Mouse (Mus musculus) heart, adult 2 months (tissue): ENCODE results near the gene Hephl1.

Experiments used
- CTCF ChIP-seq: fragments of 200-600 bp; IDR thresholded peaks from 2 replicates; pipeline ENCODE4 v1.8.1; 2022; ENCODE audit warnings: antibody characterized with exemption, mild to moderate bottlenecking, moderate library complexity
- EP300 ChIP-seq: fragments of 200-500 bp; IDR thresholded peaks from 2 replicates; pipeline ENCODE4 v1.6.1; 2011; ENCODE audit warnings: low read depth, low read length, control low read depth; ENCODE audit not compliant: insufficient read depth

DNA sequence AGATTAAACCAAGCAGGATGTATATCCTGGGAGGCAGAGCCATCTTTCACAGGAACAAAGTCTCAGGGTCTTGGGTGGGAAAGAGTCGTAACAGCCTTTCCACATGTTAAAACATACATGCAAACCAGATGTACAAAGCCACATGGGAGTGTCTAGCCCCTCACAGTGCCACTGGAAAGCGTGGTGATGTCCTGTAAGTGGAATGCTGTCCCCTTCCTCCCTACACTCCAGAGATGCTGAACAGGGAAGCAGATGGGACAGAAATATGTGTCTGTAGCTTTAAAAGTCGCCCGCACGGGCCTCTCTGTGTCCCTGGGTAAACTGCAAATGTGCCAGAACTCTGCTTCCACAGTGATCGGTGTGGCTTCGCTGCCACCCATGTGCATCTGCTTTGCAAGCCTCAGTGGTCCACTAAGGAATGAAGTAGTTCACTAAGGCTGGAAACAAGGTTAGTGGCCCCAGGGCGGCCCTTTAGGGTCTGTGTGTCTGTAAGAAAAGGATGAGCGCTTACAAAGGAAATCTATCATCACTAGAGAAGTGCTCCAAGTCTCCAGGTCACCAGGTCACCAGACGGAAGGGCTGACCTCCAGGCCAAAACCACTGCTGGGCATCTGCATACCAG lies 108.1 kb downstream of the Hephl1 start:
- TF ChIP-seq CTCF = no peak
- no peak for TF ChIP-seq EP300
